Mouse (Mus musculus) lung, adult 2 months (tissue): ENCODE data around the gene Gtf2ird2.
A peak's percentile ranks its signal among the peaks of the same experiment; 100 is the strongest.

ENCODE experiments used
- CTCF ChIP-seq: fragments of 200-500 bp; IDR thresholded peaks from 2 replicates; pipeline ENCODE4 v1.5.1; 2011; ENCODE audit warnings: mild to moderate bottlenecking, low read length, control low read depth; ENCODE audit not compliant: insufficient read depth
- POLR2A ChIP-seq: fragments of 200-500 bp; IDR thresholded peaks from 2 replicates; pipeline ENCODE4 v1.6.1; 2011; ENCODE audit warnings: low read depth, mild to moderate bottlenecking, control low read depth, low read length, borderline replicate concordance; ENCODE audit errors: extremely low read depth

- TF ChIP-seq CTCF = no peak
- peak; percentile 62; the same call in 1 of the 2 replicates for TF ChIP-seq POLR2A
Observed at GRCm38 (mm10) chr5:134232568-134232967, 48.7 kb downstream of the Gtf2ird2 start.
